In genomic region chr5:93042031-93042430, GRCm38 (mm10) we compare ENCODE assay signal across 14 mouse cellular contexts. TPM values are rescaled to one million over a fixed set of nuclear protein-coding genes. Genes with fewer than 3 reads are reported as not detected.
DNase-seq lines count a peak whose midpoint lies in the region; TF ChIP-seq lines count a peak whose summit lies in the region.
"Had no signal": no experiment of that assay in that cellular context is flagged by ENCODE, and none has a peak within 500 bp of the region (broad histone marks: within the 10 kb centered on the region; RNA-seq: fewer than 3 reads in every experiment).

No protein-coding gene starts in this region.

- no peak overlapping the region for H3K4me3 ChIP-seq in liver, adult 2 months (ENCODE audit: insufficient read depth, low read depth, low read length)
- H3K4me3 ChIP-seq in cortical plate, adult 2 months (ENCODE audit: insufficient read depth, low read length): peak overlapping the region; percentile 24; the same call in 1 of the 2 replicates
- H3K4me3 ChIP-seq in thymus, adult 2 months (ENCODE audit: control insufficient read depth, insufficient read depth, low read length): no peak overlapping the region
- H3K4me3 ChIP-seq: heart, embryonic 13.5 days; hindbrain, embryonic 10.5 days; liver, embryonic 13.5 days had no signal

- intact Hi-C loops in heart, postnatal 10 days (cut with DNase I): no loop called here

- H3K36me3 ChIP-seq in liver, adult 2 months (ENCODE audit: control insufficient read depth, insufficient read depth, low read length): no peaks in the 10 kb centered on the region
- H3K36me3 ChIP-seq in thymus, adult 2 months (ENCODE audit: control insufficient read depth, insufficient read depth, low read length): no peaks in the 10 kb centered on the region
- H3K36me3 ChIP-seq: heart, embryonic 13.5 days; hindbrain, embryonic 10.5 days; liver, embryonic 13.5 days had no signal

- no peak overlapping the region for H3K9ac ChIP-seq in liver, adult 2 months (ENCODE audit: low read depth, low read length)
- H3K9ac ChIP-seq: heart, embryonic 13.5 days; liver, embryonic 13.5 days had no signal

- peak; percentile 40 for DNase-seq in cerebellum, adult 11-12 months
- DNase-seq in cerebellum, postnatal 4 days (ENCODE audit: low spot score in 2 of 2): no peak
- peak; percentile 66 for DNase-seq in heart, adult 11 months
- DNase-seq in heart, postnatal 10 days: no peak
- peak; percentile 61 for DNase-seq in liver, adult 2 months (ENCODE audit: extremely low read depth, low read depth, low spot score)
- no peak for DNase-seq in liver
- no peak for DNase-seq in thymus, adult 2 months
- DNase-seq: gastrocnemius, postnatal 36 days; liver, embryonic 13.5 days had no signal

- no peak overlapping the region for H3K27ac ChIP-seq in liver, adult 2 months (replicated peaks; ENCODE audit: insufficient read depth, low read depth, low read length)
- no peak overlapping the region for H3K27ac ChIP-seq in cortical plate, adult 2 months (ENCODE audit: insufficient read depth, low read length)
- no peak overlapping the region for H3K27ac ChIP-seq in thymus, adult 2 months (ENCODE audit: control insufficient read depth, insufficient read depth, low read length)
- H3K27ac ChIP-seq: heart, embryonic 13.5 days; hindbrain, embryonic 10.5 days; liver, embryonic 13.5 days had no signal

- no peak for TF ChIP-seq POLR2A in liver, adult 2 months (IDR thresholded peaks at IDR 0.05; ENCODE audit: extremely low read depth, insufficient read depth, low read length)
- no peak for TF ChIP-seq POLR2A in cortical plate, adult 2 months (IDR thresholded peaks at IDR 0.05; ENCODE audit: extremely low read depth, insufficient read depth, low read length)
- TF ChIP-seq POLR2A in thymus, adult 2 months (IDR thresholded peaks at IDR 0.05; ENCODE audit: control insufficient read depth, extremely low read depth, insufficient read depth, low read length, poor library complexity): no peak

- H3K79me2 ChIP-seq in liver, adult 2 months (ENCODE audit: control insufficient read depth, insufficient read depth, low read length): peaks cover 9% of the 10 kb centered on the region; the same call in 1 of the 2 replicates

- H3K27me3 ChIP-seq in liver, adult 2 months (ENCODE audit: control insufficient read depth, insufficient read depth, low read length): no peaks in the 10 kb centered on the region
- H3K27me3 ChIP-seq in thymus, adult 2 months (ENCODE audit: control insufficient read depth, insufficient read depth, low read length): peaks cover 10% of the 10 kb centered on the region
- H3K27me3 ChIP-seq: CH12.LX had no signal

- 5% methylated on average over 4 of the region's 4 CpGs for WGBS in liver, adult 2 months
- 78% methylated on average over 4 of the region's 4 CpGs for WGBS in thymus, adult 2 months

- no peak for TF ChIP-seq CTCF in liver, adult 2 months (IDR thresholded peaks at IDR 0.05; ENCODE audit: low read depth, low read length)
- no peak for TF ChIP-seq CTCF in cortical plate, adult 2 months (IDR thresholded peaks at IDR 0.05; ENCODE audit: extremely low read depth, insufficient read depth, low read length)
- TF ChIP-seq CTCF in thymus, adult 2 months (IDR thresholded peaks at IDR 0.05; ENCODE audit: borderline replicate concordance, control insufficient read depth, extremely low read depth, insufficient read depth, low read length, poor library complexity): no peak

- peaks cover 21% of the 10 kb centered on the region for H3K4me1 ChIP-seq in liver, adult 2 months (ENCODE audit: control insufficient read depth, insufficient read depth, low read length)
- H3K4me1 ChIP-seq in cortical plate, adult 2 months (ENCODE audit: control insufficient read depth, insufficient read depth, low read length): 0 out of 2 replicates have a peak, but pooled peaks cover 1% of the 10 kb centered on the region
- H3K4me1 ChIP-seq in thymus, adult 2 months (replicated peaks; ENCODE audit: control insufficient read depth, insufficient read depth, low read length): no peaks in the 10 kb centered on the region

RNA-seq across cellular contexts. Expression of gene Sowahb, which starts 2.8 kb away (rescaled TPM):
- total RNA-seq in heart, postnatal 10 days (2021): under 1 TPM in 1 of 2 experiments, not detected in 1; 0.07 TPM
- 1.2 and 1.6 TPM in 2 replicates for total RNA-seq in liver, adult 2 months (2014; rRNA removed)
- 3.4 and 3.9 TPM in 2 replicates for polyA plus RNA-seq in liver, adult 2 months (2012; rRNA removed)
- 10.5 and 11.8 TPM in 2 replicates for polyA plus RNA-seq in cortical plate, adult 2 months (2012; rRNA removed)
- polyA plus RNA-seq in thymus, adult 2 months (2012; rRNA removed): 0.65 and 0.82 TPM in 2 replicates
- total RNA-seq: CH12.LX; gastrocnemius, postnatal 36 days had no signal
- polyA plus RNA-seq: heart, embryonic 13.5 days; midbrain, embryonic 16.5 days had no signal

RNA-seq across cellular contexts. Expression of gene Sept11, which starts 51.2 kb away (rescaled TPM):
- total RNA-seq in heart, postnatal 10 days (2021): 10 to 100 TPM; 82.1 to 91.4 TPM
- total RNA-seq in liver, adult 2 months (2014; rRNA removed): 7.1 and 10.7 TPM in 2 replicates
- polyA plus RNA-seq in liver, adult 2 months (2012; rRNA removed): 7.3 and 9.2 TPM in 2 replicates
- 137 and 146 TPM in 2 replicates for polyA plus RNA-seq in cortical plate, adult 2 months (2012; rRNA removed)
- polyA plus RNA-seq in thymus, adult 2 months (2012; rRNA removed): 39.0 and 48.9 TPM in 2 replicates

Comparison
In these comparisons a context has a peak if more than half of its experiments do, and no peak if none do; other contexts are left out.
1. DNase-seq: peak in cerebellum, adult 11-12 months (single experiment), heart, adult 11 months (single experiment) and liver, adult 2 months (single experiment); none in cerebellum, postnatal 4 days (0 of 2), heart, postnatal 10 days (0 of 2), liver (single experiment) and thymus, adult 2 months (single experiment).